Mouse (Mus musculus): ENCODE measurements around the gene Hacd2. TPM values are rescaled to one million over a fixed set of nuclear protein-coding genes. Genes with fewer than 3 reads are reported as not detected.

Gene Hacd2
- total and polyA plus RNA-seq, 3 experiments: 8.1 to 84.7 (median 65.5) TPM

DNA sequence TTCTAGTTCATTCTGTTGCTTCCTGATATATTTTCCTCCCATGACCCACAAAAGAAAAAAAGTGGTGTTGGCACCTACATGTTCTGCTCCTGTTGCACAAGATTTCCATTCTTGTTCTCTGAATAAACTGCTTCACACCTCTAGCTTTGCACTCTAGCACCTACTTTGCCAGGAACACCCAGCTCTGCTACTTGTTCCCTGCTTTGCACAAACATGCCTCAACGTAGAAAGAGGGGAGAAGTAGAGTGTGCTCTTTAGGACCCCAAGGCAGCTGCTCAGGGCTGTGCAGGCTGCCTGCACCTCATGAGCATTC is 32.9 kb downstream of the Hacd2 start:
- DNase-seq: no peak

DNA sequence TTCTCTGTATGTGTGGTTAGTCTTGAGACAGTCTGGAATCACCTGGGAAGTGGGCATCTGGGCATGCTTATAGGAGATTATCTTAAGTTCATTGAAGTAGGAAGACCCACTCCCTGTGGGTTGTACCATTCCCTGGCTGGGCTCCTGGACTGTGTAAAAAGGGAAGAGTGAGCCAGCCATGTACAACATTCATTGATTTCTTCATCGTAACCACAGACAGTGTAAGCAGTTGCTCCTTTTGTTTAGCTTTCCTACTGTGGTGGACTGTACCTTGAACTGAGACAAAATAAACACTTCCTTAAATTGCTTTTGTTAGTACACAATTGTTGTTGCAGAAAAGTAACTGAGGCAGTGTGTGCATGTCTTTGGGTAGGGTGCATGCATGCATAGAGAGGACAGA is 33.6 kb downstream of the Hacd2 start:
- DNase-seq: no peak

DNA sequence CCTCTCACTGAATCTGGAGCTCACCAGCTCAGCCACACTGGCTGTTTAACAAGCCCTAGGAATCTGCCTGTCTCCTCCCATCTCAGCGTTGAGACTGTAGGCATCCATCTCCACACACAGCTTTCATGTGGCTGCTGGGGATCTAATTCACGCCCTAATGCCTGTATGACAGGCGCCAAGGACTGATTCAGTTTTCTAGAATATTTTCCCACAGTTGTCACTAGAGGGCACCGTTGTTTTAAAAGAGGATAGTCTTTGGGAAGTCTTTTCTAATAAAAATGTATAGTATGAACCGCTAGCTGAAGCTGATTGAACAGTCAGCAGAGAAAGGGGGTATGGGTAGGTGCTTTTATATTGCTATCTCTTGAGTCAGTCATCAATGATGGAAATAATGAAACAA is 34.1 kb downstream of the Hacd2 start:
- no peak for DNase-seq

DNA sequence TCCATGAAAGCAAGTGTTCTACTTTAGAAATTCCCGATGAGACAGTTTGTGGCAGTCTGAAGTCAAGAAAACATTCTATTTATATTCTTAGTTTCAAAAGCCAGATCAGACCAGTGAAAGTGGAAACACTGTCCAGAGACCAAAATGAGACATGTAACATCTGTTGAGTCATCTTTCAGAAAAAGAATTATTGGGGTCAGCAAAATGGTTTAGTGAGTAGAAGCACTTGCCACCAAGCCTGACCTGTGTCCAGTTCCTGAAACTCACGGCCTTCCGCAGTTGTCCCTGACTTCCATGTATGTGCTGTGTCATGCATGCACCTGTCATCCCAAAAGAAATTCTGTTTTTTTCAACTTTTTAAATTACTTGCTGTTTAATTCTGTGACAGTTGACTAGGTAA is 34.6 kb downstream of the Hacd2 start:
- DNase-seq: no peak

DNA sequence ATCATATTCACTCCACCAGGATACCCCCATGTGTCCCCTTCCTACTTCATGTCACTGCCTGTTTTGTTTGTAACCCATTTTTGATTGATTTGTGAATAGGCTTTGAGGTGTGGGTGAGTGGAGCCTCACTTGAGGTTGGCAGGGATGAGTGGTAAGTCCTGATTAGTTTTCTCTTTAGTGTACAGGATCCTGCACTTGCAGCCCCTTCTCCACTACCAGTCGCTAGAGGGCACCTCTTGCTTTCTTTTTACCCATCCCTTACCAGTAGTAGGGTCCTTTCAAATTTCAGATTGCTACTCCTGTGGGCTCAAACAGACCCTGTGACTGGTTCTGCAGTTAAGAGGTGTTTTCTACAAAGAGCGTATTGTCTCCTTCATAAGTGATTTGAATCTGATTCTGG is 38.8 kb downstream of the Hacd2 start:
- no peak for DNase-seq

DNA sequence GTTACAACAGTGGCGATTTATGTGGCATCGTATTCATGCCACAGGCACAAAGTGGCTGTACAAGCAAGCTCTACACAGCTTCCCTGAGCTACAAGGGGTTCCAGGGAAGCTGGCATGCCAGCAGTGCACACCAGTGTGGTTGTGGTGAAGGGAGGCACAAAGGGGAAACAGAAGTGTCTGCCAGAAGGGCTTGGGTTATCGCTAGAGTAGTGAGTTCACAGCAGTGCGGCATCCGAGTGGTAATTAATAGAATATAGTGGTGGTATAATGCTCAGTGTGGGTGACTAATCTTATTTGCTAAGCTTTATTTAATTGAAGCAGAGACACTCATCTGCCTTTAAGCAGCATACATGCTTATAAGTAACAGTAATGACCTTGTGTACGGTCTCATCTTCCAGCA is 43.5 kb downstream of the Hacd2 start:
- DNase-seq: no peak

DNA sequence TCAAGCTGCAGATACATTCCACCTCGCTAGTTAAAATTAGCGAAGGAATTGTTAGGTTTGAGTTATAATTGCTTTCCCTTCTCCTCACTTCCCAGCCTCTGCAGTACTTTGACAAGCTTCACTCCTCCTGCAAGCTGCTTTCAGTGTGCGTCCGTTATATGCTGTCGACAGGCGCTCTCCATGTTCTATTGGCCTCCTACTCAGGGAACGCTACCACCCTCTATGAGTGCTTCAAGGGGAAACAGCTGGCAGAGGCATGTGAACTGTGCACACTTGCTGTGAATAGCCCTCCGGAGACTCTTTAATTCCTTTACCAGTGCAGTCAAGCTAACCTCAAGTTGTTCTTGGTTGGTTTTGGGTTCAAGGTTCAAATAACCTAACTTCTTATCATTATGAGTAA is 44.9 kb downstream of the Hacd2 start:
- DNase-seq: no peak

DNA sequence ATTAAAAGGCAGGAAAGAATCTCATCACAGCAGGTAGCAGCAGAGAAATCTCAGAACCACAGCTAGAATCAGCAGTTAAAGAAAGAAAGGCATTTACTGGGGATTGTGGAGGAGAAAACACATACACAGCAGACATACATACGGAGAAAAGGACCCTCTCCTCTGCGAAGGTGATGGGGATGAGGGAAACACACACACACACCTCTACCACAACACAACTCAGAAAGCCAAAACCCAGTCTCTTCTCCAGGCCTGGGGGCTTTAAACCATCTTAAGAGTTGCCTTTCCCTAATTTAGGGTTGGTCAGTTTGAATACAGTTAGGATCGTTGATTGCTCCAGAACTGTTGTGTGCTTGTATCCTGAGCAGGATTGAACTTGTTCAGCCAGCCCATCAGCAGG is 45.4 kb downstream of the Hacd2 start:
- no peak for DNase-seq

DNA sequence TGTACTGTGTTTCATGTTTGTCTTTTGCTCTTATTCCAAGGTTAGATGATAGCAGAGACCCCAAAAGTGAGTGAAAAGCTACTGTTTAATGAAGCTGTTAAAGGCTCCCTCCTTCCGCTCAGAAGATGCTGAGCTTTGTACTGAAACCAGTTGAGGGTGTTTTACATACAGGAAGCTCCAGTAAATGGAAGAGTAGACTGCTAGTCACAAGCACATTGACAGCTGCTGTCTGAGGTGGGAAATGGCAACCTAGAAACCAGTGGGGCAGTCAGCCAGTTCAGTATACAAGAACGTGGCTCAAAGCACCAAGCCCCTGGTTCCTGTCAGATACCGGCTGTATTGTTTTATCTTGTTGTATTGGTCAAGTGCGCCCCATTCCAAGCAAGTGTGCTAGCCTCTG is 46.7 kb downstream of the Hacd2 start:
- DNase-seq: no peak

DNA sequence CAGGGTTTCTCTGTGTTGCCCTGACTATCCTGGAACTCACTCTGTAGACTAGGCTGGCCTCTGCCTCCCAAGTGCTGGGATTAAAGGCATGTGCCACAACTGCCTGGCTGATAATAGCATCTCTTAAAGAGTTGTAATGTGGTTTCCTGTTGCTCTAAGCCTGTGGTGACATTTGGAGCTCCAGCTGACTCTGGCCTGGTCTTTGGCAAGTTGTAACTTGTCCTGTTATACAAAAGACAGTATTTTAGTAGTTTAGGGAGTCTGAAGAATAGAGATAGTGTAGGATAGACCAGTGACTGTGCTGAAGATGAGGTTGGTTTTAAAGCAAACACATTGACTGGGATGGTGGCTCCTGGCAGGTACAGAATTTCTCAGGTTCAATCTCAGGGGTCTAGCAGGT is 52.2 kb downstream of the Hacd2 start:
- no peak for DNase-seq

DNA sequence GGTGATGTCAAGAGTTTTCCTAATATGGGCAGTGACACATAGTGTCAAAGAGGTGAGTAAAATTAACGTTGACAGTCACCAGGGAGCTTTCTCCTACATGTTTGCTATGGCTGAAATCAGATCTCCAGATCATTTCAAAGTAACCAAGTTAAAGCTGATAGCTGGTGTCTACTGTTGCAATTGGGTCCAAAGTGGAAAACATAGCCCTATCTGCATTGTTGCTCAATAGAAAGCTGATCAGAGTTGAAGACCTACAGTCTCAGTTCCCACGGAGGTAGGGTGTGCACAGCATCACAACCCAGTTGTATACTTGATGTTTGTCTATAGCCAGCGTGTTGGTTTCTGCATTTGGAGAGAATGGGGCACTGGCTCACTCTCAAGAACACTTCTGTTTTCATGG is 53.4 kb downstream of the Hacd2 start:
- no peak for DNase-seq

DNA sequence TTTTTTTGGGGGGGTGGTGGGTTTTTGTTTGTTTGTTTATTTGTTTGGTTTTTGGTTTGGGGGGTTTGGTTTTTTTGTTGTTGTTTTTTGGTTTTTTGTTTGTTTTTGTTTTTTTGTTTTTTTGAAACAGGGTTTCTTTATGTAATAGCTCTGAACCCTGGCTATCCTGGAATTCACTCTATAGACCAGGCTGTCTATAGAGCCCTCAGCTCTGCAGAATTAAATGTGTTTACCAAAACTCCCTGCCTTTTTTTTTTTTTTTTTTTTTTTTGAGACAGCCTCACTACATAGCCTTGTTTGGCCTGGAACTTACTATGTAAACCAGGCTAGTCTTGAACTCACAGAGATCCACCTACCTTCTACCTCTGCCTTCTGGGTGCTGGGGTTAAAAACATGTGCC is 71.3 kb downstream of the Hacd2 start:
- no peak for DNase-seq

DNA sequence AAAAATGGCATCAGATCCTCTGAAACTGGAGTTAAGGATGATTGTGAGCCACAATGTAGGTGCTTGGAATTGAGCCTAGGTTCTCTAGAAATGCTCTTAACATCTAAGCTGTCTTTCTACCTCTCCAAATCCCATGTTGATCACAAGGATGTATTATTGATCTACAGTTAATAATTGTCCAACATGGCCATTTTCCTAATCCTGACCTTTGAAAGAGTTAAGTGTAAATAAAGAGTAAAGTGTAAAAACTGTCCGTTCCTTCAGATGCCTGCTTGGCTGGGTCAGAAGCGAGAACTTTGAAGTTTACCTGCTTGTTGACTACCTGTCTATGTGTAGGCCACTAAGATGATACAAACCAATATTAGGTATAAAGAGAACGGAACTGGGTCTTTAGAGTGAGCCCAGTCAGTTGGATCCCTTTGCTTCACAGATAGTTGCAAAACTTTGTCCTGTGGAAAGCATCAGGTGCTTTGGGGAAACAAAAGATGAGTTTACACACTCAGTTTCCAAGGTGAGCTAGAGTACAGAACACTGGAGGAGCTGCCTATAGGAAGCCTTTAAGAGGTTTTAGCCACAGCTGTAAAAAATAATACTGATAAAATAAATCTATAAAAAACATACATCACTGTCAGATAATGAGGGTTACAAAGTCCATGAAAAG is 75.8 kb downstream of the Hacd2 start:
- DNase-seq: no peak

DNA sequence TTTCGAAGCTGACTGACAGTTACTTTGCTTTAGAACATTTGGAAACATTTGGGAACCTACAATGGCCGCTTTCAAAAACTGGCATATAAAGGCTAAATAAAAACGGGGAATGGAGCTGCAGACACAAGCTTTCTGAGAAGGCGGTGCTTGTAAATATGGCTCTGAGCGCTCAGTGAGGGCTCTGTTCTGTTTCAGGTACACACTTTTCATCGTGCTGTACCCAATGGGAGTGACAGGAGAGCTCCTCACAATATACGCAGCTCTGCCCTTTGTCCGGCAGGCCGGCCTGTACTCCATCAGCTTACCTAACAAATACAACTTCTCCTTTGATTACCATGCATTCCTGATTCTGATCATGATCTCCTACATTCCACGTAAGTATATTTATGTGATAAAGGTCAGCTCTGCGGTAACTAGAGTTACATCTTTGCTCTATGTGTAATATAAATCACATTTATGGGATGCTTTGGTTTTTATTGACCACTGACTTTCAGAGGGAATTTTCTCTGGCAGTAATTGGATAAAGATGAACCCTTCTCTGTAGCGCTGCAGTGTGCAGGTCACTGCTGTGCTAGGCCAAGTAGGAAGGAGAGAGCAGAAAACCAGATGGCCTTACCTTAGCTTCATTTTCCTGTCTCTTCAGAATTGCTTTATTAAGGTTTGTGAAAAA is 79.7 kb downstream of the Hacd2 start:
- no peak for DNase-seq

DNA sequence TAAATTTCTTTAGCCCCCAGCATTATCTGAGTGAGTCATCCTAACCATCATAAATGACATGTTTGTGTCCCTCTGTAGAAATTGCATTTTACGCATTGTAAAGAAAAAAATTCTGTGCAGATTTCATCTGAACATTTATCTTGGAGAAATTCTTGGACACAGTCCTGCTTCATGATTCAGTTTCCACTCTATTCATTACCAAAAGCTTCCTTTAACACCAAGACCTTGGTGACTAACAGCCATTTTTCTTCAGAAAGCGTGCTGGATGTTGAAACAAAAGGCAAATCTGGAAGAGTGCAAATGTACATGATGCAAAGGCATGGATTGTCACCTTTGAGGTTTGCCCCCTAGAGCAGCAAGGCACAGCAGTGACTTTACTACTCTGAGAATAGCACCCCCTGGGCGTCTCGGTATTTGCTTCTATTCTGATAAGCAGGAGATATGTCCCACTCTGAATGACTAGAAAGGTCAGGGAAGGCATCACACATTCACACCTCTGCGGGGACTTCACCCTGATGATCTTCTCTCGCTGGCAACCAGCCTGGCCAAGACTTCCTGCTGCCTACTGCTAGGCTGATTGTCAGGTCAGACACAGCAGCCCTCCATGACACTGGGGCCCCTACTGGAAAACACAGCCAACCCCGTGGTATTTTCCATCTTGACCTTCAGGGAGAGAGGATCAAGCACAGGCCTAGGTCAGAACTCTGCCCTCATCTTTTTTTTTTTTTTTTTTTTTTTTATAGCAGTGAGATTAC is 80.8 kb downstream of the Hacd2 start:
- peak; percentile 69 for DNase-seq

DNA sequence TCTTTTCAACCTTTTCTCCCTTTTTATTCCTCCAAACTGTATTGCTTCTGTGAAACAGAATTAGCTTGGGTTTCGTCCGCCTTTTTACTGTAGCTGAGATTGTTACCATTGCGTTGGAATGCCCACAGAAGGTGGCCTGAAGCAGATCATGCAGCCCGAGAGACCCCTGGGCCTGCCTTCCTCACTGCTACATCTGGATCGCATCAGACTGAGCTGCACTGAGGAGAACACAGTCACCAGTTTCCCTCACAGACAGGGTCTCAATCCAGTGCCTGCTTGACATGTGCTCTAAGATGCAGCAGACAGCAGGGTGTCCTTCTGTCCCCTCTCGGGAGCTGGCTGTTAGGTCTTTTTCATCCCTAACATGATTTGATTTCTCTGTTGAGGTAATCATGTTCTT is 85.8 kb downstream of the Hacd2 start:
- DNase-seq: no peak

DNA sequence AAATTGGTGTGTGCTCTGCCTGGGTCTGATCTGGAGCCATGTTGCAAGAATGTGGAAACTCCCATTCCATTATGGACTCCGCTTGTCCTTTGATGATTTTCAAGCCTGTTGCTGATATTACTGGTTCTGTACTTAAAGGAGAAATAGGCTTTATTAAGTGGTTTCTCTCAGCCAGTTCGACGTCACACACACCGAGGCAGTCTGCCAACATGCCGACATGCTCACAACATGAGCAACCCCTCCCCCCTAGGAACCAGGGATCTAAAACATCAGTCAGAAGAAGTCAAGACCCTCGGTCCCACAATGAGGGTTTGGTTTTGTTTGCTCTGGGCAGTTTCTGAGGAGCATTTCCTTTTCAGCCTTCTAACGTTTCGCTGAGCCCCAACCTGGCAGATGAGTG is 86.9 kb downstream of the Hacd2 start:
- DNase-seq: no peak

DNA sequence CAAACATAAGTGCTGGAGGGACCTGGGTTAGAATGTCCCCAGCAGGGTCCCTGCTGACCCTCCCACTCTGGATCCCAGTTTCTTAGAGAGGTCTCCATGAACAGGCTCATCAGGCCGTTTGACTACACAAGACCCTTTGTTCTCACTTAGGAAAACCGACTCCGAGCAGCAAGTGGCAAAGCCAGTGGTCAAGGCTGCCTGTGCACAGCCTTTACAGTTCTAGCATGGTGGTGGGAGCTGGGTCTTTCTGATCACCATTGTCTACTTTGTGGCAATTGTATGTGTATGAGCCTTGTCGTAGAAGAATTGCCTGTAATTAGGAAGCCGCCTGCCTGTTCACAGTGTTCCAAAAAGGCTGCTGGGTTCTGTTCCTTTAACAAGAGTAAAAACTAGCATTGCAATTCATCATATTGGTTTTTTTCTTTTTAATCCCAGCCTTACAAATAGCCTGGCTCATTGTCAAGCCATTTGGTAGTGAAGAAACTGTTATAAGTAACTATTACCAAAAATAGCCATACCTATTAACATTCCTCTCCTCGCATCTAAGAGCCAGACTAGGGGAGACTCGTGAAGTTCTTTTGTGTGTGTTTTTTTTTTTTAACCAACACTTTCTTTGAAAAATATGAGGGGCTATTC is 87.5 kb downstream of the Hacd2 start:
- DNase-seq: no peak

DNA sequence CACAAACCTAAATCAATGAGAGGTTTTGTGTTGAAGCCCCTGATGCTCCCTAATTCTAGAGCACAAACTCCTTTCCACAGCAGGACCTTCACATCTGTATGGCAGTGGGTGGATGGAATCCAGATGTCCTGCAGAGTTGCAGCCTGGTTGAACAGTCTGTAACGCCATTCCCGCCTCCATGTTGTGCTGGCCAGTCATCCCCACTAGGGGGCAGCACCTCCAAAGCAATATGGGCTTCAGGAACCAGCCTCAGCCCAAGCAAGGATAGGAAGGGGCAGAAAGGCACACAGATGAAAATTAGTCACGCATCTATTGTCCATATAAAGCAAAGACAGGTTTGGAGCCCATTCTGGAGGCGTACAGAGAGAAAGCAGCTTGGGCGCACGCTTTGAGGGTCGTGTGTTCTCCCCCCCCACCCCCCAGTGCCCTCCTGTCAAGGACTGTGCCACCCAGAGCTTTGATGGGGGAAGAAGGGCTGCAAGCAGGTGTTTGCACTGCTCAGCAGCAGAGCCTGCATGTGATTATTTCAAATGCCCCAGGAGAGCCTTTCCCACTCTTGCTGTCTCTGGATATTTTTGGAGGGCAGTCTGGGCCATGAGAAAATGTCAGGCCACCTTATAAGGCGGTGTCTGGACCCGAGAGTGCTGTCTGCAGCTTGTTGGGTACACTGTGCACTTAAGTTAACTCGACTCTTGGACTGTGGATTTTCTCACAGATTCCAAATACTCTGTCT is 88.3 kb downstream of the Hacd2 start:
- peak; percentile 86 for DNase-seq

DNA sequence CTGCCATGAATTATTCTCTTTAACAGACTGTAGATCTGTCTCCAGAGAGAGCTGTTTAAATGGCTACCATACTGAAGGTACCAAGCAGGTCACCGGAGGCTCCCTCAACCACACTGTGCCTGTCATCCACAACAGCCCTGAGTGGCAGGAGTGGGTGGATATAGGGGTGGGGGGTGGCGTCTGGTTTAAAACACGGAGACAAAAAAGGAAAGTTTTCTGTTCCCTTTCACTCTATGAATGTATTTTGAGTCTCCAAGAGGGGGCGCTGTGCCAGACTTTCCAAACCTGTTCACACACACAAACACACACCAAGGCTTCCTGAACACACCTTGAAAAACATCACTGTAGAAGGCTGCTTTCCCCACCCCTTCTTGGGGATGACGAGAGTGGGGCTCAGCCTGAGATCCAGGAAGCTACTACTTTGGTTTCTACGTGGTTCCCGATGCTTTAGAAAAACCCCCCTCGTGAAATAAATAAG is 89.0 kb downstream of the Hacd2 start:
- DNase-seq: no peak

DNA sequence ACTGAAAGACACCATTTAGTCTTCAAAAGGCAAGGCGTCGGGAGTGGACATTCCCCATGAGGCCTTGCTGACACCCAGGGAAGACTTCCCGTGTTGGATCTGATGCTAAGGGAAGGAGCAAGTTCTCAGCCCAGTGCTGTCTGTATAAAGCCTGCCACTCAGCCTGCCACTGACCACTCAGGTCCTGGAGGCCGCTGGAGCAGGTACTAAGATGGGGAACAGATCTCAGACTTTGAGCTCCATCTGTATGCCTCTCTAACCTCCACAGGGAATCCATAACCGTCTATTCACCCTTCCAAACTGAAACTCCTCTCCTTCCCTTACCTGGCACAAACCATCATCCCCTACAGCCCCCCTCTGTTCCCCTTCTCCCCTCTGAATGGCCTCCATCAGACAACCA is 91.3 kb downstream of the Hacd2 start:
- no peak for DNase-seq

DNA sequence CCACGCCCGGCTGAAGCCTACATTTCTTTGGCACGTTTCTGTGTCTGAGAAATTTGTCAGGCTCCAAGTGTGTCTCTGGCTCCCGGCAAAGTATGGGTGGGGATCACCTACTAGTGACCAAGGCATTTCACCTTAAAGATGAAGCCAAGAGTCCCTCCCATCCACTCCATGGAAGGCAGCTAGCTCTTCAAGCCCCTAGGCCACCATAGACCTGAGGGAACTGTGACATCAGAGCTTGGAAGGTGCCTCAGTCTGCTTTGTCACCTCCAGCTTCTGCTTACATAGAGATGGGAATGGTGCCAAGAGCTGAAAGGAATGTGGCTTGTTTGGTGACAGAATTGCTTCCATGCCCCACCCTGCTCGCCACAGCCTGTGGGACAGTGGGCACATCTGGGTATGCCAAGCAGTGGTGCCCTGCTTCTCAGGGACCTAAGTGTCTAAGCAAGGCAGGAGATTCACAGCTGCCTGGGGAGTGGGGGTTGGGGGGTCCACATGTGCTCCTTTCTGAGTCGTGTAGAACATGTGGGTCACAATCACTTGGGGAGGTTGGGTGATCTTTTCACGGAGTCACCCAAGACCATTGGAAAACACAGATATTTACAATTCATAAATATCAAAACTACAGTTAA is 94.2 kb downstream of the Hacd2 start:
- no peak for DNase-seq
